Mouse (Mus musculus) heart, postnatal 10 days (tissue): ENCODE results near the gene Rpl6. TPM values are rescaled to one million over a fixed set of nuclear protein-coding genes. Genes with fewer than 3 reads are reported as not detected.

Experiments used
- DNase-seq, 2 experiments: peaks; one replicate each; pipeline ENCODE4 v3.0.0; 2021
- intact Hi-C: fragments of 180-260 bp; cut with DNase I; formaldehyde crosslinking; loops from one replicate; pipeline ENCODE4 v1.15.1; 2025
- total RNA-seq, 2 experiments: library from RNA; stranded (reverse); gene quantifications; 2 replicates each; pipeline ENCODE4 v1.2.3; 2021

Gene Rpl6
- total RNA-seq, 2 experiments from 2014 or later = 729 to 779 TPM

GRCm38 (mm10) chr5:121249693-121250092 is 45.4 kb downstream of the Rpl6 start:
- DNase-seq = no peak
- intact Hi-C loops = no loop called here

GRCm38 (mm10) chr5:121251813-121252212 is 47.5 kb downstream of the Rpl6 start:
- DNase-seq = peak; percentile 67 to 81
- intact Hi-C loops = no loop called here

GRCm38 (mm10) chr5:121253816-121254497 is 49.7 kb downstream of the Rpl6 start:
- intact Hi-C loops = no loop called here
- no peak for DNase-seq

GRCm38 (mm10) chr5:121254977-121255376 is 50.7 kb downstream of the Rpl6 start:
- intact Hi-C loops = no loop called here
- no peak for DNase-seq

Other genes with a start within 250 kb of the Rpl6 start
- gene Rph3a, start 194.4 kb upstream of the Rpl6 start, total RNA-seq = not detected
- gene Ptpn11, start 13.1 kb upstream of the Rpl6 start, total RNA-seq = 100 to 1,000 TPM; 102 to 158 TPM
- 10 to 100 TPM; 24.0 to 24.4 TPM for gene Hectd4, start 15.7 kb downstream of the Rpl6 start, total RNA-seq
- 10 to 100 TPM; 59.0 to 59.5 TPM for gene Trafd1, start 181.2 kb downstream of the Rpl6 start, total RNA-seq
- gene Naa25, start 193.5 kb downstream of the Rpl6 start, total RNA-seq = 10 to 100 TPM; 22.1 to 23.5 TPM
- gene Tmem116, start 247.4 kb downstream of the Rpl6 start, total RNA-seq = 1 to 10 TPM; 5.9 to 7.3 TPM
- 100 to 1,000 TPM; 112 TPM for gene Erp29, start 248.0 kb downstream of the Rpl6 start, total RNA-seq